Comparison of ENCODE assay signal across 10 mouse cellular contexts in the genomic region with DNA sequence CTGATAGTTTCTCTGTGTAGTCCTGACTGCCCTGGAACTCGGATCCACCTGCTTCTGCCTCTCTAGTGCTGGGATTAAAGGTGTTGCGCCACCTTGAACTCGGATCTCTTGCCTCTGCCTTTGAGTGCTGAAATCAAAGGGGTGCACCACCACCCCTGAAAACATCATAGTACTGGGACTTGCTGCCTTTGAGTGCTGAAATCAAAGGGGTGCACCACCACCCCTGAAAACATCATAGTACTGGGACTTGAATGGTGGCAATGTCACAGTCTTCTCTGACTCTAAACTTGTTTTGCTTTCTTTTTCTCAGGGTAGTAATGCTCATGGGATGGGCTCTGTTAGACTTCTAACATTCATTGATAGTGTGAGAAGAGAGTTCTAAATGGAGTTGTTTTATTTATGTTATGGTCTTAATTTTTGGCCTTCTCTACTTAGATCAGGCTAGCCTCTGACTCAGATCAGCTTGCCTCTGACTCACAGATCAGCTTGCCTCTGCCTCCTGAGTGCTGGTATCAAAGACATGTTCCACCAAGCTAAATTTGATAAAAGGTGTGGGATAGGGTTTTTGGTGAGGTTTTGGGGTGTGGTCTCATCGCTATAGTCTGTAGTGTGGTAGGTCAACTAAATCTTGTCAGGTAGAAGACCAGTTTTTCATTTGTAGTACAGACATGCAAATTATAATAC. TPM values are rescaled to one million over a fixed set of nuclear protein-coding genes. Genes with fewer than 3 reads are reported as not detected.
DNase-seq lines count a peak whose midpoint lies in the region; ATAC-seq and TF ChIP-seq lines count a peak whose summit lies in the region.
"Had no signal": no experiment of that assay in that cellular context is flagged by ENCODE, and none has a peak within 500 bp of the region (broad histone marks: within the 10 kb centered on the region; RNA-seq: fewer than 3 reads in every experiment).

No protein-coding gene starts in this region.

- no peak overlapping the region for H3K9ac ChIP-seq in heart, adult 2 months (ENCODE audit: low read depth, low read length)
- no peak overlapping the region for H3K9ac ChIP-seq in forebrain, embryonic 15.5 days (replicated peaks)
- H3K9ac ChIP-seq in liver, embryonic 16.5 days (ENCODE audit: low read depth, low read length) = no peak overlapping the region

- peaks cover 8% of the 10 kb centered on the region; the same call in 1 of the 2 replicates for H3K4me1 ChIP-seq in heart, adult 2 months (ENCODE audit: control insufficient read depth, insufficient read depth, low read length)
- peaks cover 41% of the 10 kb centered on the region for H3K4me1 ChIP-seq in forebrain, embryonic 15.5 days
- peaks cover 20% of the 10 kb centered on the region for H3K4me1 ChIP-seq in liver, embryonic 16.5 days (ENCODE audit: control insufficient read depth, low read depth, low read length)

- peaks cover 45% of the 10 kb centered on the region for H3K36me3 ChIP-seq in heart, adult 2 months (ENCODE audit: control insufficient read depth, insufficient read depth, low read length)
- peaks cover 22% of the 10 kb centered on the region for H3K36me3 ChIP-seq in forebrain, embryonic 15.5 days
- H3K36me3 ChIP-seq in liver, embryonic 16.5 days (ENCODE audit: control insufficient read depth, insufficient read depth) = peaks cover 4% of the 10 kb centered on the region

- no peak for TF ChIP-seq EP300 in heart, adult 2 months (IDR thresholded peaks at IDR 0.05; ENCODE audit: insufficient read depth, low read depth, low read length)

- TF ChIP-seq CTCF in heart, adult 2 months (IDR thresholded peaks at IDR 0.05) = no peak

- peak overlapping the region; percentile 83 for H3K4me2 ChIP-seq in forebrain, embryonic 15.5 days (replicated peaks)
- H3K4me2 ChIP-seq in liver, embryonic 16.5 days (ENCODE audit: low read depth, low read length) = peak overlapping the region; percentile 88

- no peaks in the 10 kb centered on the region for H3K27me3 ChIP-seq in heart, adult 2 months (ENCODE audit: control insufficient read depth, insufficient read depth, low read length)
- H3K27me3 ChIP-seq in forebrain, embryonic 15.5 days = no peaks in the 10 kb centered on the region
- no peaks in the 10 kb centered on the region for H3K27me3 ChIP-seq in liver, embryonic 16.5 days (ENCODE audit: control insufficient read depth, insufficient read depth, low read depth, low read length)
- H3K27me3 ChIP-seq: Patski had no signal

- intact Hi-C loops in heart, adult 2 months (cut with DNase I) = loop anchor here (10.0 kb wide), 1 partner anchor 403 kb away; no protein-coding TSS in a partner anchor
- intact Hi-C loops in left cerebral cortex, postnatal 14 days (cut with DNase I) = no loop called here

- H3K4me3 ChIP-seq in heart, adult 2 months = peak overlapping the region; percentile 70
- H3K4me3 ChIP-seq in forebrain, embryonic 15.5 days = peak overlapping the region; percentile 99
- peak overlapping the region; percentile 91 for H3K4me3 ChIP-seq in liver, embryonic 16.5 days (ENCODE audit: low read depth, low read length)

- H3K9me3 ChIP-seq in forebrain, embryonic 15.5 days = no peaks in the 10 kb centered on the region
- no peaks in the 10 kb centered on the region for H3K9me3 ChIP-seq in liver, embryonic 16.5 days (replicated peaks; ENCODE audit: control insufficient read depth, low read length)

- TF ChIP-seq POLR2A in heart, adult 2 months (IDR thresholded peaks at IDR 0.05; ENCODE audit: insufficient read depth, low read depth, low read length) = no peak

- no peak overlapping the region for H3K27ac ChIP-seq in heart, adult 2 months
- no peak overlapping the region for H3K27ac ChIP-seq in forebrain, embryonic 15.5 days (replicated peaks)
- no peak overlapping the region for H3K27ac ChIP-seq in liver, embryonic 16.5 days (ENCODE audit: low read length)

- peaks cover 3% of the 10 kb centered on the region for H3K79me2 ChIP-seq in heart, adult 2 months (replicated peaks; ENCODE audit: control insufficient read depth, insufficient read depth, low read length)

- WGBS in heart, adult 2 months = 71% methylated on average over 4 of the region's 4 CpGs
- WGBS in forebrain, embryonic 15.5 days = 88% methylated on average over 4 of the region's 4 CpGs
- 53% methylated on average over 4 of the region's 4 CpGs for WGBS in liver, embryonic 16.5 days (ENCODE audit: insufficient replicate concordance)

- DNase-seq in heart, adult 2 months = no peak
- DNase-seq in heart, postnatal 4 days = no peak
- peak; percentile 62 for DNase-seq in CD4-positive helper T cell, adult 2 months (ENCODE audit: low read depth, low spot score)
- no peak for DNase-seq in adrenal gland, adult 2 months
- DNase-seq in spleen, postnatal 14 days (ENCODE audit: low spot score in 2 of 2) = no peak
- DNase-seq in left cerebral cortex, postnatal 14 days (ENCODE audit: low spot score in 2 of 2) = no peak
- DNase-seq: layer of hippocampus, adult 9-11 months had no signal

- ATAC-seq in forebrain, embryonic 15.5 days (replicated peaks) = no peak
- no peak for ATAC-seq in liver, embryonic 16.5 days (ENCODE audit: low read depth)
- ATAC-seq: Patski had no signal

RNA-seq across cellular contexts. Expression of gene Rbbp6, which starts 6.7 kb away (rescaled TPM):
- 10 to 100 TPM; 28.9 to 29.8 TPM for total RNA-seq in heart, adult 2 months (2021)
- 9.0 and 21.2 TPM in 2 replicates for polyA plus RNA-seq in heart, adult 2 months (2012; rRNA removed)
- total RNA-seq in heart, postnatal 4 days (2021) = 10 to 100 TPM; 53.5 to 56.2 TPM
- polyA plus RNA-seq in forebrain, embryonic 15.5 days (2015; fragmentation: Nextera tagmentation; extraction: Ambion mirVana) = 28.8 and 32.8 TPM in 2 replicates
- polyA plus RNA-seq in liver, embryonic 16.5 days (2015; fragmentation: Nextera tagmentation; extraction: Ambion mirVana) = 7.1 and 7.9 TPM in 2 replicates
- 10 to 100 TPM; 43.8 to 82.9 TPM for total RNA-seq in adrenal gland, adult 2 months (2021)
- polyA plus RNA-seq in adrenal gland, adult 2 months (2012; rRNA removed) = 5.5 and 8.0 TPM in 2 replicates
- total RNA-seq in left cerebral cortex, postnatal 14 days (2021) = 10 to 100 TPM; 62.2 to 62.9 TPM
